Mouse (Mus musculus) brain, embryonic 14.5 days (tissue): Measurements from ENCODE around the gene Anp32e.

Source experiments
- CTCF ChIP-seq: fragments of 200-500 bp; IDR thresholded peaks from 2 replicates; pipeline ENCODE4 v1.5.1; 2012; ENCODE audit warnings: inconsistent platforms, mild to moderate bottlenecking, moderate library complexity, borderline replicate concordance; ENCODE audit not compliant: insufficient read depth, insufficient read length; ENCODE audit errors: extremely low read depth
- POLR2A ChIP-seq: fragments of 200-500 bp; IDR thresholded peaks from 2 replicates; pipeline ENCODE4 v1.6.1; 2012; ENCODE audit warnings: mild to moderate bottlenecking, inconsistent platforms, borderline replicate concordance; ENCODE audit not compliant: poor library complexity, insufficient read depth, insufficient read length, severe bottlenecking; ENCODE audit errors: extremely low read depth

DNA sequence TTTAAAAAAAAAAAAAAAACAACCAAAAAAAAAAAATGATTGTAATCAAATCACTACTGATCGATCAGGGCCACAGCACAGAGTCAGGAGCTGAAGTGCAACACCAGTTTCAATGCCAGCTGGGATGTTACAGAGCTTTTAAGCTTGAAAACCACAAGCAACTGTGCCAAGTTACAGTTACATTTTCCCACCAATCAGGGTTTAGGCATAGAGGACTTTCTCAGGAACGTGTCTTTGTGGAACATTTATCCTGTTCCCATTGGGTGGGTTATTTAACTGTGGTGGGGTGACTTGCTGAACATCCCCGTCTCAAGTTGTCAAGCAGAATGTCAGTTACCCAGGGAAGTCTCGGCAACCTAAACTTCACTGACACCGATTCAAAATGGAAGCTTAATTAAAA is 4.0 kb upstream of the Anp32e start:
- TF ChIP-seq POLR2A (no peak), CTCF (no peak)
